Mouse (Mus musculus) small intestine, adult 2 months (tissue): ENCODE results near the gene Gm18336.

Experiments
- CTCF ChIP-seq: fragments of 200-500 bp; IDR thresholded peaks from 2 replicates; pipeline ENCODE4 v1.5.1; 2012; ENCODE audit warnings: low read depth, mild to moderate bottlenecking, control low read depth, inconsistent platforms, low read length, moderate library complexity, mixed read lengths; ENCODE audit not compliant: insufficient replicate concordance, insufficient read length; ENCODE audit errors: extremely low read depth
- POLR2A ChIP-seq: fragments of 200-500 bp; IDR thresholded peaks from 2 replicates; pipeline ENCODE4 v1.6.1; 2012; ENCODE audit warnings: low read depth, mild to moderate bottlenecking, control low read depth, inconsistent platforms, low read length, moderate library complexity

- TF ChIP-seq CTCF (no peak), POLR2A (no peak)
Measured at GRCm38 (mm10) chrX:73363291-73363690, 35.2 kb downstream of the Gm18336 start.
